Mouse (Mus musculus) embryo, embryonic 11.5 days (tissue): ENCODE measurements around the gene Krt15.

ENCODE experiments used
- DNase-seq: peaks from one replicate; pipeline ENCODE4 v3.0.0-alpha.2; 2012; ENCODE audit warnings: low read depth, low spot score

The Krt15 gene

GRCm38 (mm10) chr11:100124901-100125300 is 10.8 kb downstream of the Krt15 start:
- DNase-seq, result no peak

- no peak for DNase-seq
Observed at GRCm38 (mm10) chr11:100121466-100121865, 14.3 kb downstream of the Krt15 start, which contains the start of gene Krt13. Krt13 (minus strand) TSS chr11:100121566.

GRCm38 (mm10) chr11:100120331-100120730 is 15.4 kb downstream of the Krt15 start:
- DNase-seq, result no peak

DNA sequence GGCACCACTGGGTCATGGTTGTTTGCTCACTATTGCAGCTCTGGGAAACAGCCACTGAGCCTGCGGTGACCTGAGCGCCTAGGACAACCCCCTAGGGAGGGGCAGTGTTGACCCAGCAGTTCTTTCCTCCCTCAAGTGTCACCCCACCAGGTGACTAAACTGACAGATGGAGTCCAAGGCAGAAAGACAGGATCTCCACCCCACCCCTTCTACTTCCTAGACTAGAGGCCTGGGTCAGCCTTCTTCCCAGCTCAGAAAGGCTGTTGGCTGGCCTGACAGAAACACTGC is 22.0 kb downstream of the Krt15 start:
- DNase-seq, result no peak

DNA sequence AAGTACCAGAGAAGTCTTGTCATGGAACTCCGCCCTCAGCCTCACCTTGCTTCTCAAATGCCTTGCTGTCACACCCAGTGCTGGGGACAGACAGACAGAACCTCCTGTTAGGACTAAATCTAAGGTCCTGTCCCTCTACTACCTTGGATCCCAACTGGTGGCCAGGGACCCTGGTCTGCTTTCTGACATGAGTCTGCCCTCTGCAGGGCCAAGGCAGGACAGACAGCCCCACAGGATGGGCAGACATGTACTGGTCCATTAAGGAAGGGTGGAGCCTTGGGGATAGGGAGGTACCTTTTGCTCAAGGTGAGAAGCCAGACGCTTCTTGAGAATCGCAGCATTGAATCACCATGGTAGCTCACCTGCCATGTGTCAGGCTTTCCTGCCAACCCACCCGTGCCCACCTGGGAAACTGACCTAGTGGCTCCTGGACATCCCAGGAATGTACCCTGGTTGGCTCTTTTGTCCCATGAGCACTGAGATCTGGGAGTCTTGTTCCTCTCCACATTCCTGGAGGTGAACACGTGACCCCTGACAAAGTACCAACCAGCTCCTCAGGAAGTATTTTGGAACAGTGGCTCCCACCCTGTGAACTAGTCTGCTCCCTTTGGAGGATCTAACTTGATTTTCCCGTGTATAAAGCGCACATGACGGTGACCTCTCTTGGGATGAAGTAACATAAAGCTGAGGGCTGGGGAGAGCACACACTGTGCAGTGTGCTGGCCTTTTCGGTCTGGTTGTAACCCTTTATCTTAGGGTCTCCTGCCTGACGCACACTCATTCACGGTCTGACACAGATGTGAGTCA is 22.6 kb downstream of the Krt15 start:
- no peak for DNase-seq

- DNase-seq, result no peak
Observed at GRCm38 (mm10) chr11:100105576-100106122, 30.1 kb downstream of the Krt15 start, which contains the start of gene Krt36. Krt36 (minus strand) TSS chr11:100105626.

DNA sequence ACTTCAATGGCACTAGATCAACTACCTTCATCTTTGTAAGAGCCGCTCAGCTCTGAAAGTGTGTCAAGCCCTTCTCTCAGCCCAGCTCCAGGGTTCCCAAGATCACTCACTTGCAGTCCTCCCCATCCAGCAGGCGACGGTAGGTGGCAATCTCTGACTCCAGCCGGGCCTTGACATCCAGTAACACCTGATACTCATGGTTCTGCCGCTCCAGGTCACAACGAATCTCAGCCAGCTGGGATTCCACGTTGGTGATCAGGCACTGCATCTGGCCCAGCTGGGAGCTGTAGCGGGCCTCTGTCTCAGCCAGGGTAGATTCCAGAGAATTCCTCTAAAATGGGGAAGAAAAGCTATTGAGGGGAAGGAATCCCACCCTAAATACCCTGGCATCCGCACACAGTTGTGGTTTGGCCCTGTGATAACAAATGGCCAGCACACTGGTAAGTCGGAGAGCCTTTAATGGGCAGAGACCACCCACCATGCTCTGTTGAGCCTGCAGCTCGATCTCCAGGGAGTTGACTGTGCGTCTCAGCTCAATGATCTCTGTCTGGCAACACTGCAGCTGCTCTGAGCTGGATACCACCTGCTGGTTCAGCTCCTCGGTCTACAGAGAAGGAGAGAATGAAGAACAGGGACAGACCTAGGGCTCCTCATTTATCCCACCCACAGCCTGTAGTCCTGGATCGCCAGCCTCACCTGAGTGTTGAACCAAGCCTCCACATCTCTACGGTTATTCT is 32.9 kb downstream of the Krt15 start:
- DNase-seq, result no peak

DNA sequence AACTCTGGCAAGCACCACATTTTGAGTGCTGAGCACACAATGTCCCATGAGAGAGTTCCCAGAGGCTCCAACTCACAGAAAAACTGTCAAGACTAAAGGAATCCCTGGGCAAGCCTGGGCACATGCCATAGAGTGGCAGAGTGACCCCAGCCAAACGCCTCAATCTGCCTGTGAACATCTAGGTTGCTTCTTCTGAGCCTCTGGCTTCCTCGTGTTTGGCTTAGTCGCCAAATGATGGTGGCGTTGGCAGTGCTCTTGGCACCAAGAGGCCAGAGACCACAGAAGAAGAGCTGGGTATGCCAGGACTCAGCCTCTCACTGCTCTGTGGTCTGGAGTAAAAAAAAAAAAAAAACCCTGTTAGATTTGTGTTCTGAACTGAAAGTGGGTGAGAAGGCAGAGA is 35.3 kb downstream of the Krt15 start:
- no peak for DNase-seq

- no peak for DNase-seq
Observed at GRCm38 (mm10) chr11:100097819-100098218, 37.9 kb downstream of the Krt15 start.

DNA sequence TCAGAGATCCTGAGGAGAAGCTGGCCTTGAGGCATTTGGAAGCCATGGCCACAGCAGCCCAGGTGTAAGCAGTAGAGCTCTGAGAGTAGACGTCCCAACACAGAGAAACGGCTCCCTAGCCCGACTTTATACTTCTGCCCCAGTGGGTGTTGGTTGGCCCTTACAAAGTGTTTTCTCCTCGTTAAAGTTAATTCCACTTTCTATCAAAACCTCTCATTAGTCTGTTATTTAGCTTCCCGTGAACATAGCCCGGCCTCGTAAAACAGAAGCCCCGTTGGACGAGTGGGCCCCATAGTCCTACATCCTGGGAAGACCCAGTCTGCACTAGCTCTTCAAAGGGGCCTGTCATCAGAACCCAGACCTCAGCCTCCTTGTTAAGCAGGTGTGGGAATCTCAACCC is 39.6 kb downstream of the Krt15 start, which contains the start of gene Krt35:
TSS of gene Krt35 (minus strand) at position 101 of the 400 bp plus-strand sequence.
- DNase-seq, result no peak

DNA sequence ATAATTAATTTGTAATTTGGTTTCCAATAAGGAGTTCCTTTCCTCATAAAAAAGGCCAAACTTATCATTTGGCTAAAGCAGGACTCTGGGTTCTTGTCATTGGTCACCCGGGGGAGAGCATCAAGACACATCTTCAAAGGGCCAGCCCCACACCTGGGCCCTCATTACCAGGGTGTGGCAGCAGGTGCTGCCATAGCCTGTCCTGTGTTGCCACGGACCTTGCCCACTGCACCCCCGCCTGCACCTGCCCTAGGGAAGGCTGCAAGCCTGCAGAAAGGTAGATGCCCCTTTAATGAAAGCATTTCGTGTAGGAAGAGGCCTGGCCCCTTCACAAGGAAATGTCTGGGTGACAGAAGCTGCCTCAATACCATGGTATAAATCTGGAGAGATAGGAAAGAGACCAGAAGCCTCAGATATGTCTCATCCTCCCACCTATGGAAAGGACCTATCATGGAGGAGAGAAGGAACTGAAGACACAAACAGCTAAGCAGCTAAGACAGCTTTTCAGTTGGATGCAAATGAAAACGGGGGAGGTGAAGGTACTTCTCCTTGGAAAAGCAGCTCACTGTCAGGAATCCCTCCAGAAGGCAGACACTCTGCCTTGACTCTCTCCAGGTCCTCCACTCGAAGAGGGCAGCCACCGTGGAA is 47.2 kb downstream of the Krt15 start:
- DNase-seq, result no peak

- DNase-seq, result no peak
Observed at GRCm38 (mm10) chr11:100087861-100088260, 47.9 kb downstream of the Krt15 start, which contains the start of gene Krt32. Krt32 (minus strand) TSS chr11:100088226.
